Mouse (Mus musculus): ENCODE results near the gene Srebf1.

The Srebf1 gene

GRCm38 (mm10) chr11:60222469-60223236 lies at the start of gene Srebf1:
TSS of gene Srebf1 (minus strand) at chr11:60222581.
- DNase-seq (ENCODE audit: low spot score in 2 of 2): peak; percentile 77 to 78

GRCm38 (mm10) chr11:60268563-60268962 lies 46.2 kb upstream of the Srebf1 start:
- no peak for DNase-seq (ENCODE audit: low spot score in 2 of 2)

DNA sequence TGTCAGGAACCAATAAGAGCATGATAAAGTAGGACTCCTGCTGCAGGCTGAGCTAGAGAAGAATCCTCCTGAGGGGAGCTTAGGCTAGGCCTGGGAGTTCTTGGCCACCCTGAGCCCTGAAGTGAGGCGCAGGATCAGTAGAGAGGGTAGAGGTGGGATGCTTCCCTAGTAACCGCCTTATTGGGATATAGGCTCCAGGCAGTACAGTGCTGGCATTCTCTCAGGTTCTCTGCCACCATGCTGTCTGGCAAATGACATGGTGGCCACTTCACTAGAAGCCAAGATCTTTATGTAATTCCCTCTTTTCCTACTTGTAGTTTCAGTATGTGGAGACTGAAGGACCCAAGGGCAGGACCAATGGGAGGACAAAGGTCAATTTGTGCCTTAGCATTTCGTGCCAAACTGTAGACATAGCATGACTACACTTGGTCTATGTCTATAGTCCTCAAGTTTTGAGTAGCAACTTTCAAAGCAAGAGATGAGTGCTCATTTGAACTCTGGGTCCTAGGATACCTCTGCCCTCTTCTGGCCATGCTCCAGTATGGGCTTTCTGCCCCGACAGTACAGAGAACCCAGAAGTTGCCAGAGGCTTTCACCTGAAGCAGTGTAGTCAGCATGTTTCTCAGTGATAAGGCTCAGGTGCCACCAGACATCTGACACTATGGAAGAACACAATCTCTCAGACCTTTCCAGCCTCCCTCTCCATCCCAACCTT lies 43.0 kb upstream of the Srebf1 start:
- no peak for DNase-seq (ENCODE audit: low spot score in 2 of 2)

- DNase-seq (ENCODE audit: low spot score in 2 of 2): no peak
Measured at GRCm38 (mm10) chr11:60264651-60265050, 42.3 kb upstream of the Srebf1 start.

DNA sequence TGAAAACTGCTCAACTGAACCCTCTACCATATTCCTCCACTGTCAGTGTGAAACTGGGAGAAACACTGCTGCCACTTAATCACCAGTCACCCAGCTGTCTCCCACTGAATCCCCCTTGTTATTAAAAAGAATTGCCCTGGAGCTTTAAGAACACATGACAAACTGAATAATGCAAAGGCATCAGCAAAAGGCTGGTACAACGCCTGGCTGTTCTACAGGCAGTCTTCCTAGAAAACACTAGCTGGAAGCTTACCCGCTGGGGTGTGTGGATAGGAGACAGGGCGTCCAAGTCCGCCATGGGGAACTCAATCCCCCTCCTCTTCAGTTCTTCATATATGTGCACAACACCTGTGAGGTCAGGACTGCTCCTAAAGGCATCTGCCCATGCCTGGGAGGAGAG lies 40.0 kb upstream of the Srebf1 start:
- no peak for DNase-seq (ENCODE audit: low spot score in 2 of 2)

- no peak for DNase-seq (ENCODE audit: low spot score in 2 of 2)
Measured at GRCm38 (mm10) chr11:60260743-60261142, 38.4 kb upstream of the Srebf1 start.

GRCm38 (mm10) chr11:60257696-60258095 lies 35.3 kb upstream of the Srebf1 start:
- no peak for DNase-seq (ENCODE audit: low spot score in 2 of 2)

DNA sequence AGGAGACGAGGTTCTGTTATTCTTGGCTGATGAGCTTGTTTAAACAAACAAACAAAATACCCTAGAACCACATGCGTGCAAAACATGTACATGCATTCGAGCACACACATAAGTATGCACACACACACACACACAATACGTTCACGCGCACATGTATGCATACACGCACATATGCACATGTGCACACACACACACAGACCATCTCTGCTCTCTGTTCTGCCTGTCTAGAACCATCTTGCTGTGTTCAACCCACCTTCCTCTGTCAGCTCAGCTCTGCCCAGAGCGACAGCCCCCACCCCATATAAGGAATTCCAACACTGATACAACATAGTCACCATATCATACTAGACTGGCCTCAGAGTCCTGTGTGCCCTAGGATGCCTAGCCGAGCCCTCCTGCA lies 34.3 kb upstream of the Srebf1 start:
- no peak for DNase-seq (ENCODE audit: low spot score in 2 of 2)

DNA sequence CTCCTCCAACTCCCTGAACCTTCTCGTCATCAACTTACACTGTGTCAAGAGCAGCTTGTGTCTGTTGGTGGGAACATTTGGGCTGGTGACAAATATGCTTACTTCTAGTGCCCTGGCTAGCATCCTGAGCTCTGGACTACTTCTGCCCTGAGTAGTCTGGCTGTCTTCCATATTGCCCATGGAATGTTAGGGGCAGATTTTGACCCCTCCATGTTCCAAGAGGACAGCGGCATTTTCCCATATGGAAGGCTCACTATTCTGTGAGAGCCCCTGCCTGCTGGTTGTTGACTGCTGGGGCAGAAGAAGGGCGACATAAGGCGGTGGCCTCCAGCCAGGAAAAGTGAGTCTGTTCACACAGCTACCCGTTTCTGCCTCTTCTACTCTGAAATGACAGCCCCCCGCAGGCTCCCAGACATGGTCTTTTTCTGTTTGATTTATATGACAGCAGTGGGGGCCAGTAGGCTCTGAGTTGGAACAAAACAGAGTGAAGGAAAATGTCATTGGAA lies 33.8 kb upstream of the Srebf1 start:
- peak; percentile 42 to 62 for DNase-seq (ENCODE audit: low spot score in 2 of 2)

DNA sequence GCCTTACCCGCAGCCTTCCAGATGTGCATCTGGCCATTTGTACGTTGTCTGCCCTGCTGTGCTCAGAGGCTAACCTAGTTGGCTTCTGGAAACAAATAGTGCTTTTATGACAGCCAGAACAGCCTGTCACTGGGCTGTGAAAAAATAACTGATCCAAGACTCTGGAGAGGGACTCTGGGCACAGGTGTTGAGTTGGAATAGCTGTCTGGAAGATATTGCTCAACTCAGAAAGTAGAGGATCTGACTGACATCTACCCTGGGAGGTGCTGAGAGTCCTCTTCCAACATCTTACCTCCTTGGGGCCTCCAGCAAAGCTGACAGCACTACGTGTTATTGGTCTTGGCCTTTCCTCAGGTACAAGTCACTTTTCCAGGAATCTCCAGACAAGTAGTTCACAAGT lies 33.3 kb upstream of the Srebf1 start:
- DNase-seq (ENCODE audit: low spot score in 2 of 2): no peak

GRCm38 (mm10) chr11:60255181-60255580 lies 32.8 kb upstream of the Srebf1 start:
- no peak for DNase-seq (ENCODE audit: low spot score in 2 of 2)

DNA sequence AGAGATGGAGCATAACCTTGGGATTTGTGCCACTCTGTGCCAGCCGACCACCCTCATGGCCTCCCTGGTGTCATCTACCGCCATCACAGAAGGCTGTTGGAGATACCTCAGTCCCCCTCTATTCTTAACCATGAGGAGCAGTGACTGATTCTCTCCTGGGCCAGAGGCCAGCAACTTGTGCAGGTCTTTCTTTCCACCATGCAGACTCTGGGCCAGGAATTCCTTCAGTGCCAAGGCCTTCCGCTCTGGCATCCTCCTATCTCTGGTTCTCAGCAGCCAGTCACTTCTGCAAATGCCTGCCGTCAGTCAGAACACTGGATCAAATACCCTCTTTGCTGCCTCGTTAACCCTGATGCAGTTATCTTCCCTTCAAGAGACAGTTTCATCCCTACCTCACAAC lies 31.9 kb upstream of the Srebf1 start:
- DNase-seq (ENCODE audit: low spot score in 2 of 2): no peak

GRCm38 (mm10) chr11:60253546-60253945 lies 31.2 kb upstream of the Srebf1 start:
- DNase-seq (ENCODE audit: low spot score in 2 of 2): no peak

GRCm38 (mm10) chr11:60250971-60251643 lies 28.7 kb upstream of the Srebf1 start:
- no peak for DNase-seq (ENCODE audit: low spot score in 2 of 2)

DNA sequence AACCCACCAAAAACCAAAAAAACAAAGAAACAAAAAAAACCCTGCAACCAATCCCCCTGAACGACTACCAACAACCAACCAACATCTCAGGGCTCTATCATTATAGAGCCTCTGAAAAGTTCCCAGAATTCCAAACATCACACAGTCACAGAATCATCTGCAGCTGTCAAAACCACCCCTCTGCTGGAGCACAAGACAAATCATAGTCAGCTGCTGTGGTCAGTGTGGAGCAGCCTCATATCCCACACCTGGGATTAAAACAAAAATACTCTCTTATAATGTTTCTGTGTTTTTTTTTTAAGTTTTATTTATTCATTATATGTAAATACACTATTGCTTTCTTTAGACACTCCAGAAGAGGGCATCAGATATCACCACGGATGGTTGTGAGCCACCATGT lies 27.5 kb upstream of the Srebf1 start:
- no peak for DNase-seq (ENCODE audit: low spot score in 2 of 2)

DNA sequence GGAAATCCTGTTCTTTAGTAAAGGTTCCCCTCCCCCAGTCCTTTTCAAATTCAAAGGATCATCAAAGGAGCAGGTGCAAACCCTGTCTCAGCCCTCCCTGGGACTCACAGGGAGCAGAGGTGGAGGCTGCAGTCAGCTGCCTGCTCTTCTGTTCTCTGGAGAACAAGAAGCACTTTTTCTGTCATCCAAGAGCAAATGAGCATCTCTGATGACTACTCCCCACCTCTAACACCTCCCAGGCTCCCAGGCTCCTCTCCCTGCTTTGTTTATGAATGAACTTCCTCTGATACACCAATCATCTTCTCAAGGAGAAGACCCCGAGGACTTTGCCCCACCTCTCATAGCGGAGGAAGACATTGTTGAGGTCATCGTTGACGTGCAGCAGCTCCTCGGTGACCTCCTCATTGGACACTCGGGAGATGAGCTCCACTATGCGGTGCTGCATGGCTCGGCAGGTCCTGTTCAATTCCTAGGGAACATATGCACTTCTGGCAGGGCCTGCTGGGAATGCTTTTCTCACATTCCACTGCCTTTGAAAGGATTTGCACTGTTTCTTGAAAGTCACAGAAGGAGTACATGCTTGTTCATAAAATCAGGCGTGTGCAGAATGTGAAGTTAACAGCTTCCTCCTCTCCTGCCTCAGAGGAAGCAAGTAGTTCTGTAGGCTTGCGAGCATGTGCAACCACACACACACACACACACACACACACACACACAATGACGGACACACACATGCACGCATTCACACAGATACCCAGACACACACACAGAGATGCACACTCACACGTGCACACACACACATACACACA lies 26.4 kb upstream of the Srebf1 start:
- DNase-seq (ENCODE audit: low spot score in 2 of 2): no peak

DNA sequence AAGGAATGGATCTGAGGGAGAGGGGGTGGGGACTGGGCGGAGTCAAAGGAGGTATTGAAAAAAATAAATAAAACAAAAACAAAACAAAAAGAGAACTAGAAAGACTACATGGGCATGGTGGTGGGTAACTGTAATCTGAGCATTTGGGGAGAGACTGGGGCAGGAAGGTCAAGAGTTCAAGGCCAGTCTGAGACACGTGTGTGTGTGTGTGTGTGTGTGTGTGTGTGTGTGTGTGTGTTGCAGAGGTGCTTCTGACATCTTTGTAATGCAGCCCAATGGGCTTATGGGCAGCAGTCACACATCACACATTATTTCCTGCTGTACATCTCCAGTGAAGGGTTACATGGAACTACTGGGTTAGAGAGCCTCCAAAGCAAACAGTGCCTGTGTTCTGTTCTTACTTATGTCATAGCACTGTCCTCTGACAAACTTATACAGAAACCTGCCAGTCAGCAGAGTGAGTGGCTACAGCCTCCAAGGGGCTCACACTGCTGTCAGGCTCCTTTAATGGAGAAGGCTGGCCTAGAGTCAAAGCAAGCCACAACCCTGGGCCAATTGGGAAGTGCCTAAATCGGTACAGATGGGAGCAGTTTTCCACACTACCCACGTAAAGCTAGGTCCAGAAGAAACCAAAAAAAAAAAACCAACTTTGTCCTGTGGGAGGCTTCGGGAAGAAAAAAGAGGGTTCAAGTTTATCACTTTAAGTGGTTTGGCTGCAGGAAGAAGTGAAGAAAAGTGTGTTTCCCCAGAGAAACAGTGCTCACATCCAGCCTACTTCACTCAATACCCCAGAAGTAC lies 25.6 kb upstream of the Srebf1 start:
- DNase-seq (ENCODE audit: low spot score in 2 of 2): no peak

- no peak for DNase-seq (ENCODE audit: low spot score in 2 of 2)
Measured at GRCm38 (mm10) chr11:60246077-60246476, 23.7 kb upstream of the Srebf1 start.

DNA sequence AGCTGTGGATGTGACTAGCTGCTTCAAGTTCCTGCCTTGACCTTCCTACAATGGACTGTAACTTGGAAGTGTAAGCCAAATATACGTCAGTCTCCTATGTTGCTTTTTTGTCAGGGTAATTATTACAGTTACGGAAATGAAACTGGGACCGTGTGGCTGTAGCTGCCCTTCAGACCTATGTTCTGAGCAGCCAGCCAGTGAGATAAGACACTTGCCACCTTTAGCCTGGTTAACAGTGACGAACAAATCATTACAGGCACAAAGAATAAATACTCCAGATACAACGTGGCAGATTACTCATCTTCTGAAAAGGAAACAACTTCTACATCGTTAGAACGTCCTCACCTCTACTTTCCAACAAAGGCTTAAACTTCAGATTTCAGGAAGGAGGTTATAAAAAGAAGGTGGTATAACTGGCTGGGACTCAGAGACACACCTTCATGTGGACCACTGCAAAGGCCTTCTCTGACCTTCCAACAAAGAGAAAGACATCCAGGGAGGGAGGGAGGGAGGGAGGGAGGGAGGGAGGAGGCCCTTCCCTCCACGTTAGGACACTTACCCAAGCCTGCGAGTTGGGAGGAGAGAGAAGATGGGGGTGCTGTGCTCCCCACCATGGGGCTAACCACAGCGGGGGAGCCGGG lies 22.2 kb upstream of the Srebf1 start:
- no peak for DNase-seq (ENCODE audit: low spot score in 2 of 2)

GRCm38 (mm10) chr11:60240509-60240908 lies 18.1 kb upstream of the Srebf1 start:
- DNase-seq (ENCODE audit: low spot score in 2 of 2): no peak
